Mouse (Mus musculus): ENCODE measurements around the gene Incenp.

The Incenp gene

DNA sequence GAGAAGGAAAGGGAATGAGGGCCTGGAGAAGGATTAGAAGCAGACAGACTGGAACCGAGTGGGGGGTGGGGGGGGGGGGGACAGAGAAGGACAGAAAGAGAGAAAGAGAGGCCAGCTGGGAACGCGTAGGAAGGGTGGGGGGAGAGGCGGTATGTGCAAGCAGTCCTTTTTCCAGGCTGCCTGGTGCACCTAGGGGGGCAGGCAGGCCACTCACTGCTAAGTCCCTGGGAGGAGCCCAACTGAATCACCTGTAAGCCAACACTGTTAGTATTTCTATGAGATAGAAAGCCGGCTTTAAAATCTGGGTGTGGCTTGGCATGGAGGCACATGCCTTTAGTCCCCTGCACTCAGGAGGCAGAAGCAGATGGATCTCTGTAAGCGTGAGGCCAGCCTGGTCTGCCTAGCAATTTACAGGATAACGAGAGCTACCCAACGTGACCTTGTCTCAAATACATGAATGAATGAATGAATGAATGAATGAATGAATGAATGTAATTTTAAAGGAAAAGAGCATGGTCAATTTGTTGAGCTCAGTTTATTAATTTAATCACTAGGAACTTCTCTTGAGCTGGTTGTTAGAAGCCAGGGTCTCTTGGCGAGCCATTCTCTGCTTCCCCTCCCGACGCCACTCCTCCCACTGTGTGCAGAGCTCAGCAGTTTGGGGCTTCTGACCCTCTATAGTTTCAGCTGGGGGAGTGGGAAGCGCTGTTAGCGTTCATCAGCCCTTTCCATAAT is 24.9 kb upstream of the Incenp start:
- POLR2A ChIA-PET: interaction anchor here in 2 of 4 experiments (0.7 to 1.0 kb wide), 4 partner anchors 17 to 93 kb away, joined by 3 to 5 read pairs (median 4); no protein-coding TSS in a partner anchor
- CTCF ChIA-PET: interaction anchor here in 3 of 4 experiments (0.6 to 0.8 kb wide), 6 partner anchors 31 to 274 kb away, joined by 3 to 4 read pairs (median 3); no protein-coding TSS in a partner anchor

DNA sequence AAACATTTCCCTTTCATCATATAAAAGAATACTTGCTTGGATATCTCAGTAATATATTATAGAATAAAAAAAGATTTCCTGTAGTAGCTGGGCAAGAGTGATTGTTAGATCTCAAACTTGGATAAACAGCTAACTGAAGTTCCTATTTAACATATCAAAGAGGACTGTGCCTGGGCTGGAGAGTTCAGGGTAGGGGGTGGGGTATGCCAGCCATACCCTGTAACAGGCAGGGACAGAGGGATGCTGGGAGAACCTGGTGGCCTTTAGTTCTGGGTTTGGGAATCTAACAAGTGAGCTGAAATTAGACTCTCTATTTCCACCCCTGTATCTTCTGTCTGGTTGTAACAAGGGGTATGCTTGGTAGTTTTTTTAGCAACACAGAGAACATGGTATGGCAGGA is 23.7 kb upstream of the Incenp start:
- ChIA-PET POLR2A (interaction anchor here in 1 of 4 experiments (0.5 to 1.6 kb wide), 3 partner anchors 9 to 292 kb away, joined by 4 read pairs; no protein-coding TSS in a partner anchor), CTCF (interaction anchor here in 2 of 4 experiments (0.8 to 3.3 kb wide), 6 partner anchors 12 to 74 kb away, joined by 3 to 41 read pairs (median 9); no protein-coding TSS in a partner anchor)

DNA sequence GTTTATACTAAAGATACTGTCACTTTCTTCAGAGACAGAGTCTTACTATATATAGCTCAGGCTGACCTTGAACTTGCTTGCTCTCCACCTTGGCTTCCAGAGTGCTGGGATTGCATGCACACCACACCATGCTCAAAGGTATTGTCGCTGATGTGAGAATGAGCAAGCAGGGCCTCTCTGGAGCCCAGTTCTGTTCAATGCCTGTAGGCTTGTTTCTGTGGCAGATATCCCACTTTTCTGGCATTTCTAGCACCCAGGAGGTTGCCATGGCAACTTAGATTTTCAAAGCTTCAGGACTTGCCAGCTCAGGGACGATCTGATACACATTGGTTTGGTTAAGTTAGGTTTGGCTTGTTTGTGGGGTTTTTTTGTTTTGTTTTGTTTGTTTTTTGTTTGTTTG is 22.9 kb upstream of the Incenp start:
- CTCF ChIA-PET: interaction anchor here in 3 of 4 experiments (0.6 to 3.3 kb wide), 11 partner anchors 10 to 650 kb away, joined by 3 to 41 read pairs (median 4); no protein-coding TSS in a partner anchor
- POLR2A ChIA-PET: interaction anchor here in 2 of 4 experiments (0.8 to 2.5 kb wide), 11 partner anchors 10 to 293 kb away, joined by 3 to 19 read pairs (median 3); partner anchors contain the start of gene Incenp (in 1 of the 2)

DNA sequence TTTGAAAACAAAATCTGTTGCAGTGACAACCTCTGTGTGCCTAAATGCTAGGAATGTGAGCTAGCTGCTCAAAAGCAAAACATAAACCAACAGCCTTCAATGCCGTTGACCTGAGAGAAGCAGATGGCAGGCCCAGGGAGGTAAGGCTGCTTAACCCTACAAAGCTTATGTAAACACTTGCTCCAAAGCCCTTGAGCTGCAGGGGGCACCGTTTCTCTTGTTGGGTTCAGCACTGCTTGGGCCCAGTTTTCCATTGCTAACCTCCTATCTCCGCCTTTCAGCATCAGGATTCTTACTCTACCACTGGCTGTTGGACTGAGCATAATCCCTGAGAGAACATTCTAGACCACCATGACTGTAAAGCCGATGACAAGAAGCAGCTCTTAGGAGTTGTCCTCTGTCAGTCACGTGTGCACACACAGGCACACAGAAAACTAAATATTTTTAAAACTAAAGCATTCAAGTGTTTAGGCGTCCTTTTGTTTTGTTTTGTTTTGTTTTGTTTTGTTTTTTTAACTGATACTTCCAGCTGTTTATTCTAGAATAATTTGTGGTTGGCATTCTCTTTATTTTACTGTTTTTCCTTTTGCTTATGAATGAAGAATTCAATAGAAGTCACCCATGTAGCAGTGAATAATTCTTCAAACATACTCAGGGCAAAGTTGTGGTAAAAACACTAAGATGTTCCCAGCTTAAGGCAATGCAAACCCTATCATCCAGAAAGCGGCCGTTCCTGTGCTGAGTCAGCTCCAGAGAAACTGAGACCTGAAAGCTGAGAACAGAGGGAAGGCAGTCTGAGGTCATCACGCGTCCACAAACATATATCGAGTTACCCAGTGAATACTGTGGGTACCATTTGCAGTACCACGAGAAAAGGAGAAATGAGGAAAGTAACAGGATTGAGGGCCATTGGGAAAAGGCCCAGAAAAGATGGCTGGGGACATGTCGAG is 21.8 kb upstream of the Incenp start:
- ChIA-PET POLR2A (interaction anchor here in 3 of 4 experiments (0.7 to 2.5 kb wide), 22 partner anchors 11 to 294 kb away, joined by 3 to 19 read pairs (median 3); partner anchors contain the start of gene Incenp (in 2 of the 3)), CTCF (interaction anchor here (0.6 to 3.3 kb wide), 18 partner anchors 9 to 278 kb away, joined by 3 to 41 read pairs (median 4); no protein-coding TSS in a partner anchor)

DNA sequence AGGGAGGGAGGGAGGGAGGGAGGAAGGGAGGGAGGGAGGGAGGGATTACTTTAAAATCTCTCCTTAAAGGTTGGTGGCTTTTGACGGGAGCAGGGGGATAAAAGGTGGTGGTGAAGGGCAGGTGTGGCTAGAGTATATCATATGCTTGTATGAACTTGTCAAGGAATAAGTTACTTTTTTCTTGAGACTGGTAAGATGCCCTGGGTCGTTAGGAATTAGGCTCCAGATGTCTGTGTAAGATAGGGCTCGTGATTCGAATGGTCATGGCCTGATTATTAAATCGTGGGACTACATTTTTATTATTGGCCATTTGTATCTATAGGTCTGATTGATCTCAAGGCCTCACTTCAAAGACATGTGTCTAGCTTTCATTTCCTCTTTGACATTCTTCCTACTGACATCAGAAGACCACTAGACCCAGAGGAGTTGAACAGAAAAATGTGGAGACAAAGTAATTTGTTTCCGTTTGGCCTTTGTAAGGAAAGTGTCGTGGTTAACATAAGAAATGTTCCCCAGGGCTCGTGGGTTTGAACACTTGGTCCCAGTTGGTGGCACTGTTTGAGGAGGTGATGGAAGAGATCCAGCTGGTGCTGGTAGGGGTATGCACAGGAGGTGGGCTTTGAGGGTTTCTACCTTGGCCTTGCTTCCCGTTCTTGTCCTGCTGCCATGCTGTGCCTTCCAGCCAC is 19.0 kb upstream of the Incenp start:
- CTCF ChIA-PET: interaction anchor here in 3 of 4 experiments (0.6 to 1.5 kb wide), 3 partner anchors 28 to 73 kb away, joined by 3 to 7 read pairs (median 3); no protein-coding TSS in a partner anchor

DNA sequence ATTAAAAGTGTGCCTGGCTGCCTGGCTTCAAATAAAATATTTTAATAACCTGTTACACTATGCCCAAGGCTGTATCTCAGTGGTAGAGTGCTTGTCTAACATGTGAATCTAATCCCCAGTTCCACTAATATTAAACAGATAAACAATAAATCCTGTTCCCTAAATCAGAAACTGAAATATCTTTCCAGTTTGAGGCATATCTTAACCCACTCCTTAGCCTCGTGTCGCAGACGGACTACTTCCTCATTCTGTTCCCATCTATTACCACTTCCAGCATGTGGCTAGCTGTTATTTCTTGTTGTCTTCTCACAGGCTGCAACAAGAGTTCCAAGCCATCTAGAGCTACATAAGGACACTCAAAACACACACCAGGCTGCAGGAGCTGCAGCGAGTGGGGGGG is 18.4 kb upstream of the Incenp start:
- ChIA-PET CTCF (interaction anchor here in 3 of 4 experiments (0.6 to 1.5 kb wide), 3 partner anchors 28 to 74 kb away, joined by 3 to 7 read pairs (median 3); no protein-coding TSS in a partner anchor), POLR2A (interaction anchor here in 3 of 4 experiments (0.6 to 1.4 kb wide), 4 partner anchors 65 to 230 kb away, joined by 3 to 5 read pairs (median 4); no protein-coding TSS in a partner anchor)

More for the DNA sequence above, 19.0 kb upstream of the Incenp start:
- POLR2A ChIA-PET: interaction anchor here in 3 of 4 experiments (0.6 to 1.4 kb wide), 5 partner anchors 64 to 229 kb away, joined by 3 to 5 read pairs (median 3); no protein-coding TSS in a partner anchor

DNA sequence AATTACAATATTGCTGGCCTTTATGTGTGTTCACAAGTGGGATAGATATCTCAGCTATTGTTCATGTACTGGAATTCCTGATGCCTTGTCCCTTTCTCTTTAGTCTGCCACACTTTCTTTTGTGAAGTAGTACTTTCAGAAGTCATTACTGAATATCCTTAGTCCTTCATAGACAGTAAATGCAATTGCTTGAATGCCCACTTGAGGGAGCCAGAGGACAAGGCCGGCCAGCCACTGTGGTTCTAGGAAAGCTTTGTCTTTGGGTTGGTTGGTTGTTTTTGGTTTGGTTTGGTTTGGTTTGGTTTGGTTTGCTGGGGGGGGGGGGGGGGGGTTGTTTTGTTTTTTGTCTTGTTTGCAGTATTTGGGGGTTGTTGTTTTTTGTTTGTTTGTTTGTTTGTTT is 16.6 kb upstream of the Incenp start:
- ChIA-PET POLR2A (interaction anchor here in 2 of 4 experiments (0.6 to 1.6 kb wide), 6 partner anchors 18 to 77 kb away, joined by 3 to 7 read pairs (median 3); no protein-coding TSS in a partner anchor), CTCF (interaction anchor here (0.6 to 2.9 kb wide), 30 partner anchors 15 to 865 kb away, joined by 3 to 31 read pairs (median 4); no protein-coding TSS in a partner anchor)

DNA sequence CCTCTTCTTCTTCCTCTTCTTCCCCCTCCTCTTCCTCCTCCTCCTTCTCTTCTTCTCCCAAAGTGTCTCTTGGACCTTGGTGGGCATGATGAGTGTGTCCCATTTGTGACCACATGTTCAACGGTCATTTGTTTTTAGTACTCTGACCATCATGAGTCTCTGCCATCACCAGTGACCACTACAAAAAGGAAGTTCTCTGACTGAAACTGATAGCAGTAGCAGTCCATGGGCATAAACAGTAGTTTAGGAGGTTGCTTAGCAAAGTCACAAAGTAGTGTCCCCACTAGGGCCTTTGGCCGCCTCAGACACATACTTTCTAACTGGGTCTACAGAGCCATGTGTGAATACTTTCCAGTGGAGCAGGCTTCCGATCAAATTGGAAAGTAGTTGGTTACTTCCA is 15.0 kb upstream of the Incenp start:
- ChIA-PET CTCF (interaction anchor here in 3 of 4 experiments (0.7 to 2.9 kb wide), 4 partner anchors 76 to 112 kb away, joined by 3 to 31 read pairs (median 9); no protein-coding TSS in a partner anchor), POLR2A (no interaction called here)

DNA sequence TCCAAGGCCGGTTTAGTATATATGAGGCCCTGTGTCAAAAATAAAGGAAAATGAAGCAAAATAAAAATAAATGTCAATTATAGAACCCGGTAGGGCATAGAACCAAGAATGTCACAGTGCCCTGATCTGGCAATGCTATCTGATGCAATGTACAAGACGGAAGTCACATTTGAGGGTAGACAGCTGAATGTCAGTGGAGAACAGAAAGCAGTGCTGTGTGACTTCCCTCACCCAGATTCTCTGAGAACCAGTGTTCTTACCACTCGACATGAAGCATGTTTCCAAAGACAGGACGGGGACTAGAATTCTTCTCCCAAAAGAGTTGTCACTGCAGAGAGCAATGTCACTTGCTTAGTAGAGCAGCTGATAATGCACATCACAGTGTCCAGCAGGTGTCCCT is 14.4 kb upstream of the Incenp start:
- CTCF ChIA-PET: interaction anchor here in 3 of 4 experiments (1.7 to 2.9 kb wide), 4 partner anchors 77 to 79 kb away, joined by 4 to 31 read pairs (median 10); no protein-coding TSS in a partner anchor

DNA sequence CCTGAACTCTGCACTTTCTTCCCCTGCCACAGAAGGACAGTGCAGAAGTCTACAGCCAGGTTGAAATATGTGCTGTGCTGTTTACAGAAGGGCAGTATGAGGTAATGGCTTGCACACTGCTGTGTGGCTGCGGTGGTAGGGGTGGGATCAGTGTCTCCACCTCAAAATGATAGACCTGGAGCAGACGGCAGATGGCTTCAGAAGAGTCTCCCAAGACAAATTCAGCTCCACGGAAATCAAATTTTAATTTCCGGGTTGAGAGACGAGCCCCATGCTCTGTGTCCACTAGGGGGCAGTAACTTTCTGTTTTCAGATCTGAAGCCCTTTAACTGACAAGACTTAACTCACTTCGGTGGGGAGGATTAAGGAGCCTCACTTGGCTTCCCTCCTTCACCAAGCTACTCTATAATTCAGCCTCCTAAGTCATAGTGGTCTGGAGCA is 12.0 kb upstream of the Incenp start:
- ChIA-PET CTCF (interaction anchor here (0.5 to 2.7 kb wide), 36 partner anchors 9 to 271 kb away, joined by 3 to 24 read pairs (median 5); partner anchors contain the start of genes Fads1 (in 1 of the 4) and Incenp (in 1 of the 4)), POLR2A (interaction anchor here in 2 of 4 experiments (0.6 to 2.0 kb wide), 15 partner anchors 10 to 121 kb away, joined by 3 to 6 read pairs (median 3); partner anchors contain the start of gene Incenp (in 1 of the 2))

More for the DNA sequence above, 14.4 kb upstream of the Incenp start:
- POLR2A ChIA-PET: no interaction called here

DNA sequence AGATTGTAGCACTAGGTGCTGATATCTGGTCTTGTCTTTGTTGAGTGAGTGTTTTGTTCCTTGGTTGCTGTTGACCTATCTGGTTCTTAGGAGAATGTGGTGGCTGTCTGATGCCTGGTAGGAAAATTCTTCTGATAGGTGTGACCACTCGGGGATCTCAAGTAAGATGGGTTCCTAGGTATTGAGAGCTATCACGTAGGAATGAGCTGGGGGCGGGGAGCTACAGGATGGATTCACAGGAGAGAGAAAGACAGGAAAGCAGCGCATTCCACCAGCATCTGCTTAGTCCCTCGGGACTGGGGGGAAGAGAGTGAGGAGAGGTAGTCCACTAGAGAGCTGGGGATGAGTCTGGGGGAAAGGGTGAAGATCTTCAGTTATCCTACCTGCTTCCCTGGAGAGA is 10.0 kb upstream of the Incenp start:
- CTCF ChIA-PET: interaction anchor here in 3 of 4 experiments (0.6 to 1.8 kb wide), 13 partner anchors 12 to 590 kb away, joined by 3 to 10 read pairs (median 3); no protein-coding TSS in a partner anchor
- POLR2A ChIA-PET: interaction anchor here (0.5 to 1.5 kb wide), 9 partner anchors 10 to 1070 kb away, joined by 3 to 6 read pairs (median 4); partner anchors contain the start of gene Incenp (in 3 of the 4)

DNA sequence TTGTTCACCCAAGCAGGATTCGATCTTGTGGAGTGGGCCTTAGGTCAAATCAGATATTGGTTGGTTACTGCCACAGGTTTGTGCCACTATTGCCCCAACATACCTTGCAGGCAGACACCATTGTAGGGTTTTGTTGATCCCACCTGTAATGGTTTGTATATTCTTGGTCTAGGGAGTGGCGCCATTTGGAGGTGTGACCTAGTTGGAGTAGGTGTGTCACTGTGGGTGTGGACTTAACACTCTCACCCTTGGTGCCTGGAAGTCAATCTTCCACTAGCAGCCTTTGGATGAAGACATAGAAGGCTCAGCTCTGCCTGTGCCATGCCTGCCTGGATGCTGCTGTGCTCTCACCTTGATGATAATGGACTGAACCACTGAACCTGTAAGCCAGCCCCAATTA is 1.3 kb upstream of the Incenp start:
- POLR2A ChIA-PET: interaction anchor here in 2 of 4 experiments (1.4 to 16.4 kb wide), 7 partner anchors 11 to 117 kb away, joined by 3 to 149 read pairs (median 19); no protein-coding TSS in a partner anchor

DNA sequence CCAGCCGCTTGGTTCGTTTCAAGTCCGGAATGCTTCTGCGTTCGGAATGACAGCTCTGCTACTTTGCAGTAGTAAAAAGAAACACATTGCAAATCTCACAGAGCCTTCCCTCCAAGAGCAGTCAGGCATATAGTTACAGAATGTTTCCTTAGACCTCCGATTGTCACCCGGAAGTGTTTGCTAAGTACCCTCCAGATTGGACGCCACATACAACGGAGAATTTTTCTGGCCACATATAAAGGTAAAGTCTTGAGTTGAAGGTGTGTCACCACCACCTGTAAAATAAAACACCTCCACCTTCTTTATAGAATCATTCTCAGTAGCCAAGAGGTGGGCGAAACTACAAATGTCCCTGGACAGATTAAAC is 412 bp upstream of the Incenp start:
- ChIA-PET CTCF (interaction anchor here in 1 of 4 experiments (1.5 to 2.5 kb wide), 3 partner anchors 12 to 93 kb away, joined by 4 to 7 read pairs (median 5); no protein-coding TSS in a partner anchor), POLR2A (interaction anchor here (0.6 to 16.4 kb wide), 35 partner anchors 9 to 1021 kb away, joined by 3 to 149 read pairs (median 4); partner anchors contain the start of genes 1810009A15Rik (in 1 of the 4), Fads1 (in 1 of the 4), Fth1 (in 1 of the 4) and Gm49416 (in 1 of the 4))

More for the DNA sequence above, 1.3 kb upstream of the Incenp start:
- CTCF ChIA-PET: interaction anchor here in 1 of 4 experiments (1.0 to 1.3 kb wide), 2 partner anchors 10 to 15 kb away, joined by 3 read pairs; no protein-coding TSS in a partner anchor

DNA sequence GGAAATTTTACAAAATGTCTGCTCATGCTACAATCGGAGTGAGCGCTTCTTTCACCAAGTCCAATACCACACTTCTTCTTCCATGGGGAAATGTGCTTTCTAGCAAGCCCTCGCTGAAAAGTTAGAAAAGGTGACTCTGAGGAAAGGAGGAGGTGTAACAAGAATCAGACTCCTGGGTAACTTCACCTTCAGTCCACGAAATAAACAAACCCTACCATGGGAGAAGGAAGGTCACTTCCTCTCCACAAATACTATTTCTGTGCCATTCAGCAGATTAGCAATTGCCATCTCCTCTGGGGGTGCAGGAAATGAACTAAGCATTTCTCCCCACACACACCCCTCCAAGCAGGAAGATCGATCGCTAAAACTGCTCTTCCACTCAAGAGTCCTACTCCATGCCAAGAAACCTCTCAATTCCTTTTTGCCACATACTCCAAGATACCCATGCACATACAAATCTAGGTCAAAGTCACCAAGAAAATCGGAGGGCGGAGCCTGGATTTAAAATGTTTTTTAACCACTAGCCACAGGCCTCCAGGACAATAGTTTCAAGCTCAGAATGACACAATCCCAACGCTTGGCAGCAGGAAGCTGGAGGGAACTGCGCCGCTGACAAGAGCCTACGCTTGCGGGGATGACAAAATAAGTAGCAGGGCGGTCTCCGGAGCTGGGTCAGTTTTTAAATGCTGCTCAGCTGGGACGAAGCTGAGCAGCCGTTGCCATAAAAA is 848 bp downstream of the Incenp start:
- POLR2A ChIA-PET: interaction anchor here (0.6 to 16.4 kb wide), 35 partner anchors 9 to 1020 kb away, joined by 3 to 149 read pairs (median 4); partner anchors contain the start of genes 1810009A15Rik (in 1 of the 4), Fads1 (in 1 of the 4), Fth1 (in 1 of the 4) and Gm49416 (in 1 of the 4)

DNA sequence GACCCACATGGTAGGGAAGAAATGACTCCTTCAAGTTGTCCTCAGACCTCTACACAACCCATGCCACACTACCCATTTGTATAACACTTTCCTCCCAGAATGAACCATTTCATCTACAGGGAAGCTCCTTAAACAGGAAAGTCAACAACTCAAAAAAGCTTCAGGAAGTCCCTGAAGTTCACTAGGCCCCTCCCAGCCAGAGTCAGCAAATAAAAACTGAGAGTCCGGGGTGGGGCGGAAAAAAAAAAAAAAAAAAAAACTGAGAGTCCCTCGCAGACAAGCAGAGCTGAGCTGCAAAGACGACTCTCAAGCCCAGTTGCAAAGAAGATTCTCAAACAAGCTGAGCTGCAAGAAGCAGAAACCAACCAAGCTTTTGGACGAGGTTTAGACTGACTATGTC is 3.3 kb downstream of the Incenp start:
- ChIA-PET POLR2A (interaction anchor here (0.6 to 16.4 kb wide), 13 partner anchors 8 to 446 kb away, joined by 3 to 149 read pairs (median 5); no protein-coding TSS in a partner anchor), CTCF (interaction anchor here in 2 of 4 experiments (0.5 to 1.4 kb wide), 5 partner anchors 14 to 87 kb away, joined by 3 to 7 read pairs (median 4); no protein-coding TSS in a partner anchor)

More for the DNA sequence above, 848 bp downstream of the Incenp start:
- CTCF ChIA-PET: interaction anchor here in 1 of 4 experiments (0.8 to 2.5 kb wide), 4 partner anchors 13 to 324 kb away, joined by 3 to 7 read pairs (median 4); no protein-coding TSS in a partner anchor
